Mouse (Mus musculus) embryonic facial prominence, embryonic 10.5 days (tissue): ENCODE data around the gene Ocrl. TPM values are rescaled to one million over a fixed set of nuclear protein-coding genes. Genes with fewer than 3 reads are reported as not detected.
A peak's percentile ranks its signal among the peaks of the same experiment; 100 is the strongest.

Experiments used
- DNase-seq: peaks from one replicate; pipeline ENCODE4 v3.0.0-alpha.2; 2017; ENCODE audit warnings: low spot score
- H3K27ac ChIP-seq: fragments of 300-500 bp; sonication (generic); replicated peaks from 2 replicates; pipeline ENCODE4 v1.5.1; 2016; ENCODE audit warnings: mild to moderate bottlenecking
- H3K27me3 ChIP-seq: fragments of 300-500 bp; sonication (generic); replicated peaks from 2 replicates; pipeline ENCODE4 v1.6.1; 2016; ENCODE audit warnings: low read depth, mild to moderate bottlenecking; ENCODE audit not compliant: poor library complexity, severe bottlenecking
- H3K36me3 ChIP-seq: fragments of 300-500 bp; sonication (generic); replicated peaks from 2 replicates; pipeline ENCODE4 v1.6.1; 2016; ENCODE audit warnings: mild to moderate bottlenecking, moderate library complexity
- H3K4me1 ChIP-seq: fragments of 300-500 bp; sonication (generic); 2 replicates; pipeline ENCODE4 v1.6.1; 2016
- H3K4me3 ChIP-seq: fragments of 300-500 bp; sonication (generic); 2 replicates; pipeline ENCODE4 v1.5.1; 2016; ENCODE audit warnings: mild to moderate bottlenecking, moderate library complexity
- H3K9me3 ChIP-seq: fragments of 300-500 bp; sonication (generic); 2 replicates; pipeline ENCODE4 v1.6.1; 2016; ENCODE audit warnings: mild to moderate bottlenecking
- WGBS: fragments of 180-500 bp; shearing (Covaris S2); methylation state at CpG from one replicate; pipeline ENCODE4 v1.1.7; 2016; 5-methylcytosine and 5-hydroxymethylcytosine counted together
- polyA plus RNA-seq: library from polyadenylated mRNA; unstranded; fragments of >200 nt; fragmentation: Nextera tagmentation; extraction: Ambion mirVana; gene quantifications from 2 replicates; pipeline ENCODE4 v1.2.1, GENCODE M21; 2016

Gene Ocrl
- polyA plus RNA-seq, 1 experiment from 2014 or later: 17.1 TPM

GRCm38 (mm10) chrX:47930449-47930848 is 18.3 kb downstream of the Ocrl start:
- no peaks in the 10 kb centered on the region for H3K4me1 ChIP-seq
- H3K27ac ChIP-seq: no peak overlapping the region
- H3K4me3 ChIP-seq: no peak overlapping the region
- WGBS: 87% methylated on average over 3 of the region's 3 CpGs
- no peak for DNase-seq
- H3K27me3 ChIP-seq: no peaks in the 10 kb centered on the region
- H3K9me3 ChIP-seq: no peaks in the 10 kb centered on the region
- H3K36me3 ChIP-seq: peaks cover 56% of the 10 kb centered on the region

- no peaks in the 10 kb centered on the region for H3K9me3 ChIP-seq
- H3K36me3 ChIP-seq: peaks cover 50% of the 10 kb centered on the region
- H3K27ac ChIP-seq: no peak overlapping the region
- H3K27me3 ChIP-seq: no peaks in the 10 kb centered on the region
- no peaks in the 10 kb centered on the region for H3K4me1 ChIP-seq
- DNase-seq: no peak
- 90% methylated on average over 11 of the region's 11 CpGs for WGBS
- no peak overlapping the region for H3K4me3 ChIP-seq
These were observed 22.2 kb downstream of the Ocrl start for GRCm38 (mm10) chrX:47934352-47934751.

- H3K9me3 ChIP-seq: no peaks in the 10 kb centered on the region
- no peak for DNase-seq
- H3K27me3 ChIP-seq: no peaks in the 10 kb centered on the region
- peaks cover 41% of the 10 kb centered on the region for H3K36me3 ChIP-seq
- 79% methylated on average over 5 of the region's 5 CpGs for WGBS
- H3K27ac ChIP-seq: no peak overlapping the region
- no peak overlapping the region for H3K4me3 ChIP-seq
- H3K4me1 ChIP-seq: no peaks in the 10 kb centered on the region
These were observed 24.7 kb downstream of the Ocrl start for GRCm38 (mm10) chrX:47936885-47937284.

- H3K27me3 ChIP-seq: no peaks in the 10 kb centered on the region
- no peaks in the 10 kb centered on the region for H3K9me3 ChIP-seq
- no peak overlapping the region for H3K4me3 ChIP-seq
- H3K36me3 ChIP-seq: peaks cover 33% of the 10 kb centered on the region
- 42% methylated on average over 2 of the region's 2 CpGs for WGBS
- H3K4me1 ChIP-seq: no peaks in the 10 kb centered on the region
- no peak overlapping the region for H3K27ac ChIP-seq
- no peak for DNase-seq
These were observed 25.6 kb downstream of the Ocrl start for GRCm38 (mm10) chrX:47937740-47938139.

GRCm38 (mm10) chrX:47949729-47950128 is 37.5 kb downstream of the Ocrl start:
- Histone ChIP-seq H3K36me3 (peaks cover 12% of the 10 kb centered on the region), H3K27ac (no peak overlapping the region), H3K4me1 (no peaks in the 10 kb centered on the region), H3K4me3 (no peak overlapping the region), H3K27me3 (no peaks in the 10 kb centered on the region), H3K9me3 (no peaks in the 10 kb centered on the region)
- peak; percentile 17 for DNase-seq
- WGBS: 71% methylated on average over 3 of the region's 3 CpGs

- H3K4me3 ChIP-seq: no peak overlapping the region
- WGBS: 93% methylated on average over 3 of the region's 3 CpGs
- DNase-seq: no peak
- no peak overlapping the region for H3K27ac ChIP-seq
- no peaks in the 10 kb centered on the region for H3K27me3 ChIP-seq
- H3K9me3 ChIP-seq: no peaks in the 10 kb centered on the region
- peaks cover 20% of the 10 kb centered on the region for H3K36me3 ChIP-seq
- no peaks in the 10 kb centered on the region for H3K4me1 ChIP-seq
These were observed 50.4 kb downstream of the Ocrl start for GRCm38 (mm10) chrX:47962579-47962978.

- Histone ChIP-seq H3K4me3 (no peak overlapping the region), H3K4me1 (no peaks in the 10 kb centered on the region), H3K27ac (no peak overlapping the region), H3K27me3 (no peaks in the 10 kb centered on the region), H3K9me3 (no peaks in the 10 kb centered on the region), H3K36me3 (no peaks in the 10 kb centered on the region)
- 90% methylated on average over 4 of the region's 4 CpGs for WGBS
- no peak for DNase-seq
These were observed 58.2 kb downstream of the Ocrl start for GRCm38 (mm10) chrX:47970371-47970770.

- Histone ChIP-seq H3K36me3 (no peaks in the 10 kb centered on the region), H3K4me1 (no peaks in the 10 kb centered on the region), H3K27me3 (no peaks in the 10 kb centered on the region), H3K9me3 (no peaks in the 10 kb centered on the region), H3K4me3 (no peak overlapping the region), H3K27ac (no peak overlapping the region)
- DNase-seq: no peak
- WGBS: 93% methylated on average over 3 of the region's 3 CpGs
These were observed 58.7 kb downstream of the Ocrl start for GRCm38 (mm10) chrX:47970864-47971263.

GRCm38 (mm10) chrX:47971366-47972128 is 59.4 kb downstream of the Ocrl start:
- DNase-seq: no peak
- WGBS: 71% methylated on average over 10 of the region's 10 CpGs
- Histone ChIP-seq H3K9me3 (no peaks in the 10 kb centered on the region), H3K27ac (no peak overlapping the region), H3K4me1 (no peaks in the 10 kb centered on the region), H3K27me3 (no peaks in the 10 kb centered on the region), H3K36me3 (no peaks in the 10 kb centered on the region), H3K4me3 (no peak overlapping the region)

GRCm38 (mm10) chrX:47976551-47976950 is 64.4 kb downstream of the Ocrl start:
- H3K36me3 ChIP-seq: no peaks in the 10 kb centered on the region
- no peaks in the 10 kb centered on the region for H3K27me3 ChIP-seq
- no peak overlapping the region for H3K4me3 ChIP-seq
- H3K27ac ChIP-seq: no peak overlapping the region
- DNase-seq: no peak
- no peaks in the 10 kb centered on the region for H3K4me1 ChIP-seq
- 79% methylated on average over 4 of the region's 4 CpGs for WGBS
- H3K9me3 ChIP-seq: no peaks in the 10 kb centered on the region

GRCm38 (mm10) chrX:47977078-47977477 is 64.9 kb downstream of the Ocrl start:
- Histone ChIP-seq H3K4me1 (no peaks in the 10 kb centered on the region), H3K27me3 (no peaks in the 10 kb centered on the region), H3K27ac (no peak overlapping the region), H3K36me3 (no peaks in the 10 kb centered on the region), H3K9me3 (no peaks in the 10 kb centered on the region), H3K4me3 (no peak overlapping the region)
- 86% methylated on average over 5 of the region's 5 CpGs for WGBS
- DNase-seq: no peak

GRCm38 (mm10) chrX:47985000-47985619 is 72.9 kb downstream of the Ocrl start:
- Histone ChIP-seq H3K36me3 (no peaks in the 10 kb centered on the region), H3K4me3 (peak overlapping the region; percentile 44), H3K27me3 (no peaks in the 10 kb centered on the region), H3K9me3 (no peaks in the 10 kb centered on the region), H3K4me1 (no peaks in the 10 kb centered on the region), H3K27ac (no peak overlapping the region)
- DNase-seq: peak; percentile 59
- WGBS: 24% methylated on average over 19 of the region's 19 CpGs

GRCm38 (mm10) chrX:47988024-47988423 is 75.8 kb downstream of the Ocrl start:
- Histone ChIP-seq H3K27ac (no peak overlapping the region), H3K36me3 (no peaks in the 10 kb centered on the region), H3K9me3 (no peaks in the 10 kb centered on the region), H3K4me1 (no peaks in the 10 kb centered on the region), H3K4me3 (no peak overlapping the region), H3K27me3 (no peaks in the 10 kb centered on the region)
- WGBS: 83% methylated on average over 8 of the region's 8 CpGs
- no peak for DNase-seq
